13 mouse cellular contexts compared by ENCODE assay signal in genomic region chr6:94601811-94602210, GRCm38 (mm10).
DNase-seq lines count a peak whose midpoint lies in the region; ATAC-seq and TF ChIP-seq lines count a peak whose summit lies in the region.
"Had no signal": no experiment of that assay in that cellular context is flagged by ENCODE, and none has a peak within 500 bp of the region (broad histone marks: within the 10 kb centered on the region; RNA-seq: fewer than 3 reads in every experiment).

No protein-coding gene starts in this region.

- no peak for TF ChIP-seq CTCF in liver, adult 2 months (IDR thresholded peaks at IDR 0.05; ENCODE audit: low read depth, low read length)
- no peak for TF ChIP-seq CTCF in liver, postnatal 0 days (IDR thresholded peaks at IDR 0.05; ENCODE audit: low read depth)

- TF ChIP-seq POLR2A in liver, adult 2 months (IDR thresholded peaks at IDR 0.05; ENCODE audit: extremely low read depth, insufficient read depth, low read length), result no peak

- ATAC-seq in CD4-positive, CD25-positive, alpha-beta regulatory T cell, adult 4 months, result no peak
- ATAC-seq in hindbrain, embryonic 14.5 days (ENCODE audit: low FRiP score), result no peak
- ATAC-seq in liver, postnatal 0 days, result no peak
- ATAC-seq in limb, embryonic 12.5 days (ENCODE audit: insufficient number of reproducible peaks, insufficient read depth, low FRiP score, low TSS enrichment, low read depth), result no peak
- ATAC-seq: activated CD4-positive, CD25-positive, alpha-beta regulatory T cell, adult 4 months; inflammation-experienced regulatory T-cells, adult 6 months had no signal

- TF ChIP-seq EP300 in liver, postnatal 0 days (IDR thresholded peaks at IDR 0.05; ENCODE audit: low read depth), result no peak

- WGBS in hindbrain, embryonic 10.5 days, result 66% methylated on average over 5 of the region's 5 CpGs
- WGBS in hindbrain, embryonic 14.5 days, result 80% methylated on average over 5 of the region's 5 CpGs
- 57% methylated on average over 5 of the region's 5 CpGs for WGBS in liver, adult 2 months
- 74% methylated on average over 5 of the region's 5 CpGs for WGBS in liver, postnatal 0 days (ENCODE audit: insufficient replicate concordance)
- WGBS in limb, embryonic 12.5 days, result 55% methylated on average over 5 of the region's 5 CpGs

- H3K9me3 ChIP-seq in hindbrain, embryonic 10.5 days, result no peaks in the 10 kb centered on the region
- H3K9me3 ChIP-seq in hindbrain, embryonic 14.5 days (ENCODE audit: control insufficient read depth, low read length), result no peaks in the 10 kb centered on the region
- no peaks in the 10 kb centered on the region for H3K9me3 ChIP-seq in liver, postnatal 0 days (ENCODE audit: low read length)
- H3K9me3 ChIP-seq in limb, embryonic 12.5 days, result no peaks in the 10 kb centered on the region

- no peak overlapping the region for H3K9ac ChIP-seq in hindbrain, embryonic 14.5 days
- H3K9ac ChIP-seq in liver, adult 2 months (ENCODE audit: low read depth, low read length), result no peak overlapping the region
- H3K9ac ChIP-seq in liver, postnatal 0 days (replicated peaks), result no peak overlapping the region
- H3K9ac ChIP-seq in limb, embryonic 12.5 days (replicated peaks), result 0 out of 2 replicates have a peak overlapping the region, but pooled peaks have one; percentile 23

- no peaks in the 10 kb centered on the region for H3K79me2 ChIP-seq in liver, adult 2 months (ENCODE audit: control insufficient read depth, insufficient read depth, low read length)

- H3K4me3 ChIP-seq in hindbrain, embryonic 10.5 days, result no peak overlapping the region
- H3K4me3 ChIP-seq in hindbrain, embryonic 14.5 days (replicated peaks; ENCODE audit: low read length), result no peak overlapping the region
- H3K4me3 ChIP-seq in liver, adult 2 months (ENCODE audit: insufficient read depth, low read depth, low read length), result no peak overlapping the region
- no peak overlapping the region for H3K4me3 ChIP-seq in liver, postnatal 0 days (ENCODE audit: low read depth, low read length)
- H3K4me3 ChIP-seq in limb, embryonic 12.5 days (replicated peaks), result no peak overlapping the region

- peaks cover 73% of the 10 kb centered on the region for H3K36me3 ChIP-seq in hindbrain, embryonic 10.5 days
- H3K36me3 ChIP-seq in hindbrain, embryonic 14.5 days (replicated peaks; ENCODE audit: control insufficient read depth, insufficient read depth), result peaks cover 32% of the 10 kb centered on the region
- peaks cover 6% of the 10 kb centered on the region for H3K36me3 ChIP-seq in liver, adult 2 months (ENCODE audit: control insufficient read depth, insufficient read depth, low read length)
- peaks cover 16% of the 10 kb centered on the region for H3K36me3 ChIP-seq in liver, postnatal 0 days (replicated peaks; ENCODE audit: insufficient read depth, low read length)
- H3K36me3 ChIP-seq in limb, embryonic 12.5 days, result peaks cover 59% of the 10 kb centered on the region

- peak; percentile 7 for DNase-seq in CD4-positive, CD25-positive, alpha-beta regulatory T cell, adult 2 months (ENCODE audit: low read depth, low spot score)
- DNase-seq in hindbrain, embryonic 10.5 days (ENCODE audit: low spot score), result no peak
- DNase-seq in hindbrain, embryonic 14.5 days (ENCODE audit: low spot score), result no peak
- DNase-seq in liver, adult 2 months (ENCODE audit: extremely low read depth, low read depth, low spot score), result no peak
- DNase-seq in liver, postnatal 0 days, result no peak
- DNase-seq in left cerebral cortex, postnatal 25 days (ENCODE audit: low spot score in 2 of 2), result no peak
- DNase-seq: cerebellum, postnatal 14 days; lung, postnatal 4 days; midbrain, embryonic 14.5 days had no signal

- no peaks in the 10 kb centered on the region for H3K27me3 ChIP-seq in hindbrain, embryonic 10.5 days (ENCODE audit: insufficient read depth, poor library complexity, severe bottlenecking)
- H3K27me3 ChIP-seq in hindbrain, embryonic 14.5 days (ENCODE audit: control insufficient read depth, insufficient read depth, low read length), result no peaks in the 10 kb centered on the region
- H3K27me3 ChIP-seq in liver, adult 2 months (ENCODE audit: control insufficient read depth, insufficient read depth, low read length), result no peaks in the 10 kb centered on the region
- no peaks in the 10 kb centered on the region for H3K27me3 ChIP-seq in liver, postnatal 0 days (ENCODE audit: insufficient read depth, low read length)
- H3K27me3 ChIP-seq in limb, embryonic 12.5 days, result no peaks in the 10 kb centered on the region; the same call in 1 of the 2 replicates

- intact Hi-C loops in left cerebral cortex, postnatal 25 days (cut with DNase I), result no loop called here

- H3K27ac ChIP-seq in hindbrain, embryonic 10.5 days, result peak overlapping the region; percentile 62; the same call in 1 of the 2 replicates
- no peak overlapping the region for H3K27ac ChIP-seq in hindbrain, embryonic 14.5 days
- H3K27ac ChIP-seq in liver, adult 2 months (replicated peaks; ENCODE audit: insufficient read depth, low read depth, low read length), result peak overlapping the region; percentile 59
- H3K27ac ChIP-seq in liver, postnatal 0 days (ENCODE audit: low read depth), result no peak overlapping the region
- 0 out of 2 replicates have a peak overlapping the region, but pooled peaks have one; percentile 13 for H3K27ac ChIP-seq in limb, embryonic 12.5 days

- H3K4me1 ChIP-seq in hindbrain, embryonic 10.5 days (replicated peaks), result peaks cover 40% of the 10 kb centered on the region
- 0 out of 2 replicates have a peak, but pooled peaks cover 5% of the 10 kb centered on the region for H3K4me1 ChIP-seq in hindbrain, embryonic 14.5 days (replicated peaks; ENCODE audit: control insufficient read depth, insufficient read depth, low read length)
- H3K4me1 ChIP-seq in liver, adult 2 months (ENCODE audit: control insufficient read depth, insufficient read depth, low read length), result peaks cover 13% of the 10 kb centered on the region; the same call in 1 of the 2 replicates
- no peaks in the 10 kb centered on the region for H3K4me1 ChIP-seq in liver, postnatal 0 days (ENCODE audit: insufficient read depth)
- H3K4me1 ChIP-seq in limb, embryonic 12.5 days (replicated peaks), result peaks cover 35% of the 10 kb centered on the region

- H3K4me2 ChIP-seq in hindbrain, embryonic 14.5 days (replicated peaks), result no peak overlapping the region
- no peak overlapping the region for H3K4me2 ChIP-seq in liver, postnatal 0 days (ENCODE audit: low read depth, low read length)
- no peak overlapping the region for H3K4me2 ChIP-seq in limb, embryonic 12.5 days

Comparison
In these comparisons a context has a peak if more than half of its experiments do, and no peak if none do; other contexts are left out.
1. H3K27ac ChIP-seq: peak in hindbrain, embryonic 10.5 days (single experiment), liver, adult 2 months (single experiment) and limb, embryonic 12.5 days (single experiment); none in hindbrain, embryonic 14.5 days (single experiment) and liver, postnatal 0 days (single experiment).